Mouse (Mus musculus) frontal cortex, postnatal 36 days (tissue): Measurements from ENCODE around the gene Fam222a.

Experiments
- DNase-seq, 2 experiments: peaks; one replicate each; pipeline ENCODE4 v3.0.0; 2022; ENCODE audit warnings: low spot score in 2 of 2

Fam222a gene

DNA sequence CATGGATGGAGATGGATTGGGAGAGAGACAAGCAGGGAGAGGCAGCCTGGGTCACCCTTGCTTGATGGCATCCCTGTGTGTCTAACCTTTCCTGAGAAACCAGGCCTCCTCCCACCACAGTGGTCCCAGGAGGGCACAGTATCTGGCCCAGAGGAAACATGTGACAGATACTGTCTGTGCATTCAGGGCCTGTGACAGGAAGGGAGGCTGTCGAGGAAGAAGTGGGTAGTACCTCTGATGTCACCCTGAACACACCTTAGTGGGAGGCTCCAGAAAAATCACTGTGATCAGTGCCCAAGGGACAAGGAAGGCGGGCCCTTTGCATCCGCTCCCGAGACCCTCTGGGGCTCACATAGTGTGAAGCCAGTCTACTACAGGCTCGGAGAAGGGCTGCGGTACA, 38.2 kb downstream of the Fam222a start:
- no peak for DNase-seq

GRCm38 (mm10) chr5:114607651-114608050, 39.8 kb downstream of the Fam222a start:
- DNase-seq, result peak; percentile 61 to 74

DNA sequence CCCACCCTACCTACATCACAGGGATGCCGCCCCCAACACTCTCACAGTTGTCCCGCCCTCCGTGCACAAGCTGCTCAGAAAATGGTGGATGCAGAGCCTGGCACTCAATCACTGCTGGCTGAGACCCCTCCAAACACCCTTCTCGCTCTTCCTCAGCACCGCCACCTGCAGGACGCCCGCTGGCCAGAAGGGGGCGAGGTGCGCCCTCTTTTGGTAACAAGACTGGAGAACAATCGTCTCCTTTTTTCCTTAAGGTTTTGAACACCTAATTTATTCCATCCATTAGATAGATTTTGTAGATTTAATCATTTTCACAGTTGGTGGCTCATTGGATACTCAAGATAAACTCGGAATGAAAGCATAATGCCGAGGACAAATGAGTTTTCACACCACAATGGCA, 40.7 kb downstream of the Fam222a start:
- DNase-seq, result peak; percentile 75 to 76

DNA sequence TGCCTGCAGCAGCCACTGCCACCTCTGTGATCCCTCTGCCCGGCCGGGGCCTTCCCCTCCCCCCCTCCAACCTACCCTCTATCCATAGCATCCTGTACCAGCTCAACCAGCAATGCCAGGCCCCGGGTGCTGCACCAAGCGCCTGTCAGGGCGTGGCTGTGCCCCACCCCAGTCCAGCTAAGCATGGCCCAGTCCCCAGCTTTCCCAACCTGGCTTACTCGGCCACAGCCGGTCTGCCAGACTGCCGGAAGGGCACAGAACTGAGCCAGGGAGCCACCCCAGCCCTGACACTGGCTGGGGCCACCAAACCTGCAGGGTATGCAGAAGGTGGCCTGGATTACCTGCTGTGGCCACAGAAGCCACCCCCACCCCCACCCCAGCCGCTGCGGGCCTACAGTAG, 43.4 kb downstream of the Fam222a start:
- DNase-seq, result no peak

DNA sequence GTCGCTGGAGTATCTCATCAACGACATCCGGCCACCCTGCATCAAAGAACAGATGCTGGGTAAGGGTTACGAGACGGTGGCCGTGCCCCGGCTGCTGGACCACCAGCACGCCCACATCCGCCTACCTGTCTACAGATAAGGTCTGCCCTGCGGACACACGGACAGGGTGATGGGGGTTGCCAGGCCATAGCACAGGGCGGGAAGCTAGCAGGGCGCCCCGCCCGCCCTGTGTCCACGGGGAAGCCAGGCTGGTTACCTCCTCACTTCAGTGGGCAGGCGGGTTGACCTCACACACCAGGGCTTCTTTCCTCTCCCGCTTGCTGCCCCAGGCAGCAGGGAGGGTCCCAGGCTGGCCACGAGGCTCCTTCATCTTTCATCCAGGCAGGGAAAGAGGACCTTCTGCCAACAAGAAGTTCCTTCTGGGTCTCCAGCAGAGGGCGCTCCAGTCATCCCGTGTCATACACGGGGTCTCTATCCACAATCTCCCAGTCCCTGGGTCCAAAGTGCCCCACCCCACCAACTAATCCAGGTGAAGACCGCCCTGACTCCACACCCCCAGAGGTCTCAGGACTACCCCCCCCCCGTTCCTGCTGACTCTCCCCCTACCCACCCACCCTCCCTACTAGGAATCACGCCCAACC, 44.3 kb downstream of the Fam222a start:
- no peak for DNase-seq

GRCm38 (mm10) chr5:114614863-114615262, 47.0 kb downstream of the Fam222a start:
- DNase-seq, result no peak

DNA sequence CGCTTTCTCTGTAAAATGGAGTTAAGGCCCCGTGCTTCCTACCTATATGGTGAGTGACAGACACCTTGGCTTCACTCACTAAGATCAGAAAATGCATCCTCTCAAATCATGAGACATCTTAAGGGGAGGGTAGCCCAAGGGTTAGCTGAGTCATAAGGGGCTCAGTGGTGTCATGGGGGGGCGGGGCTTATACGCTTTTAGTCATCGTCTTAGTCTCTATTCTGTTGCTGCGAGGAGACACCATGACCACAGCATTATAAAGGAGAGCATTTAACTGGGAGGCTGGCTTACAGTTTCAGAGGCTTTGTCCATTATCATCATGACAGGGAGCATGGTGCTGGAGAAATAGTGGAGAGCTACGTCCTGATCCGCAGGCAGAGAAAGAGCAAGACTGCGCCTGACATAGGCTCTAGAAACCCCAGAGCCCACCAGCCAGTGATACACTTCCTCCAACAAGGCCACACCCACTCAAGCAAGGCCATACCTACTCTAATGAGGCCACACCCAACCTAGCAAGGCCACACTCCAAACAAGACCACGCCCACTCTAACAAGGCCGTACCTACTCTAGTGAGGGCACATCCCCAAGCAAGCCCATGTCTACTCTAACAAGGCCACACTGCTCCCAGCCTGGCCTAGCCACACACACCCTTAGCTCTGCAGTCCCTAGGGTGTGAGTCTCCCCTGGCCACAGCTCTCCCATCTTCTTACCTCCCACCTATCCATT, 48.7 kb downstream of the Fam222a start:
- no peak for DNase-seq

DNA sequence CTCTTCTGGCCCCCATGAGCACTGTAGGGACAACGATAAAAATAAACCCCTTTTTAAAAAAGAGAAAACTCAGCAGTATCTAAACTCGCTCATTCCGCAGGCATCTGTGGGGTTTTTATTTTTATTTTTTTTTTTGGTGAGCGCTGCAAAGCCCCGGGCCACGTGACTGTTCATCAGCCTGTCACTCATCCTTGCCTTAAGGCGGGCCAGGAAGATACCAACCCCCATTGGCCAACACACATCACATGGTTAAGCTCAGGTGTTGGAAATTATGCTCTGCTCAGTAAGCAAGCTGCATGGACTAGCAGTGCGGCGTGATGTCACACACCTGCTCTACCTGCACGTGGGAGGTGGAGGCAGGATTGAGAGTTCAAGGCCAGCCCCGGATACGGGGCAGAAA, 50.0 kb downstream of the Fam222a start:
- DNase-seq, result no peak

- peak; percentile 58 to 60 for DNase-seq
These were observed 51.0 kb downstream of the Fam222a start for GRCm38 (mm10) chr5:114618851-114619250.

DNA sequence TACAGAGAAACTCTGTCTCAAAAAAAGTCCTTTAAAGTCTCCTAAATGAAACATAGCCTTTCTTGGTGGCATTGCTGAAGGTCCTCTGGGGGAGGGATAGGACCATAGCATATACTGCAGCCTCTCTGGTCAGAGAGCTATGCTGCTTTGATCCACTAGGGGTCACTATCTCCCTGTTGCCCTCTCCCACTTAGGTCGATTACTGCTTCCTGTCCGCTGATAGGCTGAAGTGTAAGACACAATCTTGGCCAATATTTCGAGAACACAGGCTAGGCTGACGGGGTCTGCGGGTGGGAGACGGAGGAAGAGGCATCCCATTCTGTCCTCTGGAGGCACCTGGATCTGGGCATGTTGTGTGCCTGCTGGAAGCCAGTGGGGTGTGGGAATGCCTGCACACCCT, 52.5 kb downstream of the Fam222a start:
- no peak for DNase-seq

GRCm38 (mm10) chr5:114625590-114625989, 57.8 kb downstream of the Fam222a start:
- DNase-seq, result peak in 1 of 2 experiments; percentile 52

GRCm38 (mm10) chr5:114631336-114631735, 63.5 kb downstream of the Fam222a start:
- no peak for DNase-seq

DNA sequence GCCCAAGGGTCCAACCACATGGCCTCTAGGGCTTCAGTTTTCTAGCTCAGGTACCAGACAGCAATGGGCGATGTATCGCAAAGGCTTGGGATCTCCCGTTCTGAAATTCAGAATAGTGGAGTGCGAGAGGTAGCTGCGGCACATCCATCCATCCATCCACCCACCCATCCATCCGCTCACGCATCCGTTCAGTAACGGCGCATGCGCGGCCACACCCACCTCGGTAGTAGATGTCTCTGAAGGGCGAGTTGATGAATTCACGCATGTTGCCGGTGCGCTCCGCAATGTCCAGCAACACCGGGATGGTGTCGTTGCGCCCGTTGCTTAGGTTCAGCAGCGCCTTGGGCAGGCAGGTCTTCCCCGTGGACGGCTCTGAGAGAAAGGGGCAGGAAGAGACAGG, 68.3 kb downstream of the Fam222a start:
- DNase-seq, result no peak

- peak; percentile 82 to 87 for DNase-seq
These were observed 71.2 kb downstream of the Fam222a start for GRCm38 (mm10) chr5:114638769-114639644.

DNA sequence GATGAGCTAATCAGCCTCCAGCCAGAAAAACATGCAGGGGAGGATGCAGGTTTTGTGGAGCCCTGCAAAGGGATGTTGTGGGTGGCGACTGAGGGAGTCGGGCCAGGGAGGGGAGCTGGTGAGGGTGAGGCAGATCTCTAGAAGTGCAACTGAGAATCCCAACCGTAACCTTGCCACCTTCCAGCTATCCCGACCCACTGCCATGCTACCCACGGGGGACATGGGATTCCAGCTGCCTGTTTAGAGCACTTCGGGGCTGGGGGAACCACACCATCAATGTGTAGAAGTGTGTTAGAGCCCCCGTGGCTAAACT, 71.8 kb downstream of the Fam222a start:
- DNase-seq, result no peak

DNA sequence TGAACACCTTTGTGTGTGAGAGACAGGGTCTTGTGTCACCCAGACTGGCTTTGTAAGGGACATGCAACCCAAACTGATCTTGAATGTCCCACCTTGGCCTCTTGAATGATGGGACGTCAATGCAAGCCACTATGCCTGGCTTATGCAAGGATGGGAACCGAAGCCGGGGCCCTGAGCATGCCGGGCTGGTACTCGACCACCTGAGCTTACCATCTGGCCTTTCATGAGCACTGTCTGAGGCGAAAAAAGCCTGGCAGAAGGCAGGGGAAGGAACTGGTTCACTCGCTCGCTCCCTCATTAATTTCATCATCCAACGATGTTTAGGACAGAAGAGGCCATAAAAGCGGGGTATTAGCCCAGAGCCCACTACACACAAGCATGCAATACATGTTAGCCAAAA, 73.0 kb downstream of the Fam222a start:
- DNase-seq, result no peak

- no peak for DNase-seq
These were observed 77.1 kb downstream of the Fam222a start for GRCm38 (mm10) chr5:114644918-114645317.

DNA sequence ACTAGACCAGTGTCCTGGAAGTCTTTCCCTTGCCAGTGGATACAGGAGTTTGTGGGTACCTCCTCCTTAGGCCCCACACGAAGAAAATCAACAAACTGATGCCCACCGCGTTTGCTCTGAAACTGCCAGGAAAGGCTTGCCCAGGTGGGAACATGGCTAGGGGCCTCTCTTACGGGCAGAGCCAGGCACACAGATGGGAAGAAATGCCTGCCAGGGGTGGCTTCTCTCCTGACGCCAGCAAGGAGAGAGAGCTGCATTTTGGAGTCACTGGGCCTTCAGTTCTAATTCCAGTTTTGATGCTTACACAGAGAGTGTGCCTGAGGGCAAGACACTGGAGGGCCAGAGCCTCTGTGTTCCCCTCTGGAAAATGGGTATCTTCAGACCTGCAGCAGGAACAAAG, 78.1 kb downstream of the Fam222a start:
- DNase-seq, result no peak

GRCm38 (mm10) chr5:114647211-114647974, 79.6 kb downstream of the Fam222a start:
- peak in 1 of 2 experiments; percentile 6 for DNase-seq

DNA sequence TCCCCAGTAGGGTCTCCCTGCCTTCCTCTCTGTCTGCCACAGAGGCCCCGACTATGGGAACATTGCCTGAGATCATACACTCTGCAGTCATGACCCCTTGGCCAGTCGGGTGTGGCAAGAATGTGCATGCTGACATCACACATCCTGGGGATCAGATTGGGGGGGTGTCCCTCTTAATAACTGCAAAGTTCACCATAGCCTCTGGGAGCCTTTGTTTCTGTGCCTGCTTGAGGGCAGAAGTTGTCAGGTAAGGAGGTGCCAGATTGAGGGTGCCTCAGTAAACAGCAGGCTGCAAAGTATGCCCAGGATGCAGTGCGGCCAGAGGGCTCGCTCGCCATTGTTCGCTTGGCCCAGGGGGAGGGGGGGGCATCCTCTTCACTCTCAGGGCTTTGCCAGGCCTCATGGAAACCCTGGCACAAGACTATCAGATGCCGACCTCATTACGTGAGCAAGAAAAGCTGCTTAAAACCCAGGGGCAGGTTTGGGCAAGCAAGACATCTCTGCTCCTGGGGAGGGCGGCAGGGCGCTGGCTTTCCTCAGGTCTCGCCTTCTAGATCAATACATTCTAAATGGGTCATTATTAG, 81.0 kb downstream of the Fam222a start:
- no peak for DNase-seq

DNA sequence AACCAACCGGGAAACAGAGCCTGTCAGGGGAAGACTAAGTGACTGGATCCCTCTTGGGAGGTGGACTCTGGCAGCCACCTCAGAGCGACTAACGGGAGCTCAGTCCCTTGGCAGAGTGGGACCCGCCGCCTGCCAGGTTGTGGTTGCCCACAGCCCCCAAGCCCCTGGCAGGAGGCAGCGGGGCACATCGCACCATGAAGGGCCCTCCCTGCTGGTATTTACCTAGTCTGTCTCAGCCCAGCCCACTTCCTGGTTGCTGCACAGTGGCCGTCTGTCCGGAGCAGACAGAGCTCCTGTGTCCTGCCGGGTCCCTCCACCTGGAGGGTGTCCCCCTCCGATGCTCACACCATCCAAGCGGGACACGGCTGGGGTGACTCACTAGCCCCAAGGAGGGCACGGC, 83.2 kb downstream of the Fam222a start:
- DNase-seq, result no peak

DNA sequence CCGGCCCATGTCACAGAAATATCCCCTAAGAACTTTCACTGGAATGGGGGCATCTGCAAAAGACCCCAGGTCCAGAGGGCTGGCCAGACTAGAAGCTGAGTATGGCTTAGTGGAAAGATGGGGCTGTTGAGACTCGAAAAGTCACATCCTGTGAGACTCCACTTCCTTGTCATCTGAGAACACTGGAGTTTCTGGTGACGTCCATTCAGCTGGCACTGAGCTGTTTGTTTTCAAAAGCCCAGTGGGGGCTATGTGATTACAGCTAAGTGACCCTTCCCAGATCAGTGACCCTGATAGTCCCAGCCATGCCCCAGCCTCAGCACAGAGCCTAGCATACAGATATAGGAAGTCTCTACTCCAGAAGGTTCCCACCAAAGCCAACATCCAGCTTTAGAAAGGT, 83.6 kb downstream of the Fam222a start:
- DNase-seq, result no peak
